Mouse (Mus musculus): Measurements from ENCODE around the gene Lsamp.

GRCm38 (mm10) chr16:40436415-40436814 is 452.3 kb downstream of the Lsamp start:
- no peak for TF ChIP-seq CTCF (conservative IDR thresholded peaks at IDR 0.05 in 1 of 2, IDR thresholded peaks at IDR 0.05 in 1 of 2; ENCODE audit: low read depth in 2 of 2, low read length in 2 of 2)
- no peak for TF ChIP-seq CHD1 (IDR thresholded peaks at IDR 0.05; ENCODE audit: low read depth, low read length)
- no peak for TF ChIP-seq POLR2A (IDR thresholded peaks at IDR 0.05; ENCODE audit: low read depth, low read length)
- no peak for TF ChIP-seq ZC3H11A (IDR thresholded peaks at IDR 0.05; ENCODE audit: low read depth, low read length)
- TF ChIP-seq SIN3A (IDR thresholded peaks at IDR 0.05; ENCODE audit: low read length) = no peak
- no peak for TF ChIP-seq E2F4 (IDR thresholded peaks at IDR 0.05; ENCODE audit: insufficient replicate concordance, low read depth, low read length)
- no peak for TF ChIP-seq ZMIZ1 (IDR thresholded peaks at IDR 0.05; ENCODE audit: low read depth, low read length)
- no peak for TF ChIP-seq MAFK (IDR thresholded peaks at IDR 0.05; ENCODE audit: insufficient replicate concordance, low read length)
- no peak for TF ChIP-seq EP300 (IDR thresholded peaks at IDR 0.05; ENCODE audit: low read length)
